21 mouse cellular contexts compared by ENCODE assay signal in the genomic region with DNA sequence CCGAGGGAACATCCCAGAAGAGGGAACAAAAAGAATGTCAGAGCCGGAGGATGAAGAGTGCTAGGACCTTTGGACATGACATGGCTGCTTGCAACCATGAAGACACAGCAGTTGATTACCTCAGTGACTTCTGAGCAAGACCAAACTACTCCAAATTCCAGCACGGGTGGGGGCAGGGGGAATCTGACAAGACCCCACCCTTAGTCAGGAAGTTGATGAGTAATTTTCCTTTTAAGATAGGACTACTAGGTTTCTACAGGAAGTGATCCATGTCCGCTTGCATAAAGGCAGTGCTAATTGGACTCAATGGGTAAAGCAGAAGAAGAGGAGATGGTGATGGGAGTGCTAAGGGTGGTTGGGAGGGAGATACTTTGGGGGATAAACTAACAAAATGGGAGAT.
DNase-seq lines count a peak whose midpoint lies in the region; ATAC-seq and TF ChIP-seq lines count a peak whose summit lies in the region.
"Had no signal": no experiment of that assay in that cellular context is flagged by ENCODE, and none has a peak within 500 bp of the region (broad histone marks: within the 10 kb centered on the region; RNA-seq: fewer than 3 reads in every experiment).

No protein-coding gene starts in this region.

- H3K4me2 ChIP-seq in lung, postnatal 0 days (replicated peaks; ENCODE audit: low read depth, low read length), result no peak overlapping the region
- H3K4me2 ChIP-seq: embryonic facial prominence, embryonic 15.5 days; forebrain, embryonic 15.5 days; hindbrain, embryonic 15.5 days had no signal

- no peaks in the 10 kb centered on the region for H3K27me3 ChIP-seq in heart, adult 2 months (ENCODE audit: control insufficient read depth, insufficient read depth, low read length)
- H3K27me3 ChIP-seq in lung, postnatal 0 days (replicated peaks; ENCODE audit: insufficient read depth, low read length), result no peaks in the 10 kb centered on the region
- no peaks in the 10 kb centered on the region for H3K27me3 ChIP-seq in thymus, adult 2 months (ENCODE audit: control insufficient read depth, insufficient read depth, low read length)
- H3K27me3 ChIP-seq: embryonic facial prominence, embryonic 15.5 days; forebrain, embryonic 15.5 days; hindbrain, embryonic 15.5 days had no signal

- TF ChIP-seq EP300 in heart, adult 2 months (IDR thresholded peaks at IDR 0.05; ENCODE audit: insufficient read depth, low read depth, low read length), result peak; percentile 84; the same call in 1 of the 2 replicates
- peak; percentile 95 for TF ChIP-seq EP300 in lung, postnatal 0 days (IDR thresholded peaks at IDR 0.05)

- H3K79me2 ChIP-seq in heart, adult 2 months (replicated peaks; ENCODE audit: control insufficient read depth, insufficient read depth, low read length), result peaks cover 16% of the 10 kb centered on the region

- DNase-seq in heart, adult 2 months, result no peak
- no peak for DNase-seq in heart, postnatal 14 days
- DNase-seq in lung, postnatal 0 days (ENCODE audit: low spot score), result peak; percentile 71
- no peak for DNase-seq in lung, adult 2 months
- peak; percentile 52 to 56 for DNase-seq in lung, postnatal 4 days
- no peak for DNase-seq in thymus, adult 2 months
- DNase-seq: adrenal gland, postnatal 14 days; B cell, adult 2 months; cerebellum, adult 2 months; cerebellum, postnatal 10 days; gastrocnemius, postnatal 36 days; kidney, adult 8-10 months had no signal

- H3K4me3 ChIP-seq in heart, adult 2 months, result no peak overlapping the region
- no peak overlapping the region for H3K4me3 ChIP-seq in lung, postnatal 0 days (ENCODE audit: low read depth, low read length)
- H3K4me3 ChIP-seq in lung, adult 2 months (replicated peaks; ENCODE audit: extremely low read depth, low read depth, low read length), result no peak overlapping the region
- no peak overlapping the region for H3K4me3 ChIP-seq in brown adipose tissue, adult 24 weeks (ENCODE audit: insufficient read depth, low read depth, low read length)
- no peak overlapping the region for H3K4me3 ChIP-seq in thymus, adult 2 months (ENCODE audit: control insufficient read depth, insufficient read depth, low read length)
- H3K4me3 ChIP-seq: embryonic facial prominence, embryonic 15.5 days; erythroblast, embryonic 14.5 days; forebrain, embryonic 15.5 days; hindbrain, embryonic 15.5 days had no signal

- H3K9ac ChIP-seq in heart, adult 2 months (ENCODE audit: low read depth, low read length), result no peak overlapping the region
- H3K9ac ChIP-seq in lung, postnatal 0 days (replicated peaks; ENCODE audit: low read depth), result no peak overlapping the region
- H3K9ac ChIP-seq: embryonic facial prominence, embryonic 15.5 days; forebrain, embryonic 15.5 days; hindbrain, embryonic 15.5 days had no signal

- H3K4me1 ChIP-seq in heart, adult 2 months (ENCODE audit: control insufficient read depth, insufficient read depth, low read length), result peaks cover 14% of the 10 kb centered on the region
- peaks cover 17% of the 10 kb centered on the region for H3K4me1 ChIP-seq in lung, postnatal 0 days (ENCODE audit: insufficient read depth, low read depth, low read length)
- peaks cover 17% of the 10 kb centered on the region for H3K4me1 ChIP-seq in lung, adult 2 months (ENCODE audit: control insufficient read depth, insufficient read depth, low read length)
- peaks cover 17% of the 10 kb centered on the region for H3K4me1 ChIP-seq in brown adipose tissue, adult 24 weeks (ENCODE audit: control insufficient read depth, insufficient read depth, insufficient read length, low read length)
- no peaks in the 10 kb centered on the region for H3K4me1 ChIP-seq in thymus, adult 2 months (replicated peaks; ENCODE audit: control insufficient read depth, insufficient read depth, low read length)
- H3K4me1 ChIP-seq: embryonic facial prominence, embryonic 15.5 days had no signal

- WGBS in heart, adult 2 months, result 46% methylated on average over 4 of the region's 4 CpGs
- WGBS in lung, postnatal 0 days, result 63% methylated on average over 4 of the region's 4 CpGs
- 58% methylated on average over 4 of the region's 4 CpGs for WGBS in lung, adult 2 months
- 90% methylated on average over 4 of the region's 4 CpGs for WGBS in thymus, adult 2 months

- peak; percentile 80 for ATAC-seq in lung, postnatal 0 days
- ATAC-seq: activated CD4-positive, CD25-positive, alpha-beta regulatory T cell, adult 4 months; CD4-positive, CD25-positive, alpha-beta regulatory T cell, adult 4 months; forebrain, embryonic 15.5 days; intestine, embryonic 16.5 days had no signal

- no peak for TF ChIP-seq POLR2A in heart, adult 2 months (IDR thresholded peaks at IDR 0.05; ENCODE audit: insufficient read depth, low read depth, low read length)
- TF ChIP-seq POLR2A in lung, adult 2 months (IDR thresholded peaks at IDR 0.05; ENCODE audit: borderline replicate concordance, extremely low read depth, low read depth, low read length), result no peak
- TF ChIP-seq POLR2A in thymus, adult 2 months (IDR thresholded peaks at IDR 0.05; ENCODE audit: control insufficient read depth, extremely low read depth, insufficient read depth, low read length, poor library complexity), result no peak

- intact Hi-C loops in heart, adult 2 months (cut with DNase I), result no loop called here
- intact Hi-C loops in heart, postnatal 14 days (cut with DNase I), result no loop called here

- H3K36me3 ChIP-seq in heart, adult 2 months (ENCODE audit: control insufficient read depth, insufficient read depth, low read length), result peaks cover 18% of the 10 kb centered on the region
- no peaks in the 10 kb centered on the region for H3K36me3 ChIP-seq in lung, postnatal 0 days (ENCODE audit: insufficient read depth, low read length)
- no peaks in the 10 kb centered on the region for H3K36me3 ChIP-seq in thymus, adult 2 months (ENCODE audit: control insufficient read depth, insufficient read depth, low read length)
- H3K36me3 ChIP-seq: embryonic facial prominence, embryonic 15.5 days; forebrain, embryonic 15.5 days; G1E; hindbrain, embryonic 15.5 days had no signal

- TF ChIP-seq CTCF in heart, adult 2 months (IDR thresholded peaks at IDR 0.05), result no peak
- TF ChIP-seq CTCF in lung, postnatal 0 days (IDR thresholded peaks at IDR 0.05), result no peak
- TF ChIP-seq CTCF in lung, adult 2 months (IDR thresholded peaks at IDR 0.05; ENCODE audit: insufficient read depth, low read length), result no peak
- TF ChIP-seq CTCF in thymus, adult 2 months (IDR thresholded peaks at IDR 0.05; ENCODE audit: borderline replicate concordance, control insufficient read depth, extremely low read depth, insufficient read depth, low read length, poor library complexity), result no peak

- H3K9me3 ChIP-seq in lung, postnatal 0 days (ENCODE audit: low read length), result no peaks in the 10 kb centered on the region
- H3K9me3 ChIP-seq: embryonic facial prominence, embryonic 15.5 days; forebrain, embryonic 15.5 days; hindbrain, embryonic 15.5 days had no signal

- H3K27ac ChIP-seq in heart, adult 2 months, result peak overlapping the region; percentile 68
- peak overlapping the region; percentile 4; the same call in 1 of the 2 replicates for H3K27ac ChIP-seq in lung, postnatal 0 days (ENCODE audit: low read length)
- peak overlapping the region; percentile 91 for H3K27ac ChIP-seq in brown adipose tissue, adult 24 weeks (replicated peaks; ENCODE audit: low read depth, low read length)
- no peak overlapping the region for H3K27ac ChIP-seq in thymus, adult 2 months (ENCODE audit: control insufficient read depth, insufficient read depth, low read length)
- H3K27ac ChIP-seq: embryonic facial prominence, embryonic 15.5 days; forebrain, embryonic 15.5 days; hindbrain, embryonic 15.5 days had no signal

Comparison
In these comparisons a context has a peak if more than half of its experiments do, and no peak if none do; other contexts are left out.
1. DNase-seq: peak in lung, postnatal 0 days (single experiment) and lung, postnatal 4 days (2 of 2); none in heart, adult 2 months (0 of 2), heart, postnatal 14 days (0 of 2), lung, adult 2 months (single experiment) and thymus, adult 2 months (single experiment).